Mouse (Mus musculus): ENCODE results near the gene Cdca4.
A peak's percentile ranks its signal among the peaks of the same experiment; 100 is the strongest.
"Not testable (repeated sequence)": the region's sequence is repeated elsewhere in the genome, so short reads cannot be mapped to it uniquely, and the experiment has no call there.

The Cdca4 gene

DNA sequence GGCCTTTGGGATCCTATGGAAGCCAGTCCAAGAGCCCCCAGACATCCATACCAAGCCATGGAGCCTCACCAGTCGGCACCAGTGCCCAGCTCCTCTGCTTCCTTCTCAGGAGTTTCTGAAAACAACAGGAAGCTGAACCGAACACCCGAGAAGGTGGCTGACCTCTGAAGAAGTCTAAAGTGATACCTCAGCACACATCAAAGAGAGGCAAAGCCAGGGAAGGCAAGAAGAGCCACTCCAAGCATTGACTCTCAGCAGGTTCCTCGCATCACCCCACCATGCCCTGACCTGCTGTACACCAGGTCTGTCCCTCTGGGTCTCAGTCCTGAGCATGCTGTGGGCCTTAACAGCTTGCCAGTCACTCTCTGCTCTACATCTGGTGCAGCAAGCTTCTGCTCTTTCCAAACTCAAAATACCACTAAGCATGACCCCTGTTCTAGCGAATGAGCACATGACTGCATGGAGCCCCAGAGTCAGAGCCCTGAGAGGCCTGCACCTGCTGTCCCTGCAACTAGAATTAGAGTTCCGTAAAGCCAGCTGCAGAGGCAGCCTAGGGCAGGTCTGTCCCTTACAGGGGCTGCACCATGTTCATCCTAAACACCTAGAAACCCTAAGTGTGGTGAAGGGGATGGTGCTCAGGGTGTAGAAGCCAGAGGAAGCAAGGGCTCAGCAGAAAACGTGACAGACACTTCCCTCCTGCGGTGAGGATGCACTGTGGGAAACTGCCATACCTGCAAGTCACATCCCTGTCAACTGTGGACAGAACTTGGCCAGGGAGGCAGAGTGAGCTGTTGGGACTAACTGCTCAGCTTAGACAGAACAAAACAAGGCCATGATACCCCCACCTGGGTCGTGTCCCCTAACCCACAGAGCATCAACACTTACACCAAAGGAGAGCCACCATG is 28.1 kb upstream of the Cdca4 start:
- no peak for DNase-seq (ENCODE audit: low spot score)

DNA sequence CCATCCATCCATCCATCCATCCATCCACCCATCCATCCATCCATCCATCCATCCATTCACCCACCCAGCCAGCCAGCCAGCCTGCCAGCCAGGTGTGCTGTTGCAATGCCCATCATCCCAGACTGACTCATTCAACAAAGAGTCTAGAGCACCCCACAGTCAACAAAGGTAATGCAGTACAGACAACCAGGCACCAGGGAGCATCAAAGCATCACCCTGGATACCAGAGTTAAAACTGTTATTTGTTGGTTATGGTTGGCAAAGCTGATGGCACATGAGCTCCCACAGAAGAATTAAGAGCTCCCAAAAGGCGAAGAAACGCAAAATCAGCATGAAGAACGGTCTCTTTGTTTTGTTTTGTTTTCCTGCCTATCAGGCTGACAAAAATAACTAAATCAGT is 27.1 kb upstream of the Cdca4 start:
- DNase-seq (ENCODE audit: low spot score), result no peak

DNA sequence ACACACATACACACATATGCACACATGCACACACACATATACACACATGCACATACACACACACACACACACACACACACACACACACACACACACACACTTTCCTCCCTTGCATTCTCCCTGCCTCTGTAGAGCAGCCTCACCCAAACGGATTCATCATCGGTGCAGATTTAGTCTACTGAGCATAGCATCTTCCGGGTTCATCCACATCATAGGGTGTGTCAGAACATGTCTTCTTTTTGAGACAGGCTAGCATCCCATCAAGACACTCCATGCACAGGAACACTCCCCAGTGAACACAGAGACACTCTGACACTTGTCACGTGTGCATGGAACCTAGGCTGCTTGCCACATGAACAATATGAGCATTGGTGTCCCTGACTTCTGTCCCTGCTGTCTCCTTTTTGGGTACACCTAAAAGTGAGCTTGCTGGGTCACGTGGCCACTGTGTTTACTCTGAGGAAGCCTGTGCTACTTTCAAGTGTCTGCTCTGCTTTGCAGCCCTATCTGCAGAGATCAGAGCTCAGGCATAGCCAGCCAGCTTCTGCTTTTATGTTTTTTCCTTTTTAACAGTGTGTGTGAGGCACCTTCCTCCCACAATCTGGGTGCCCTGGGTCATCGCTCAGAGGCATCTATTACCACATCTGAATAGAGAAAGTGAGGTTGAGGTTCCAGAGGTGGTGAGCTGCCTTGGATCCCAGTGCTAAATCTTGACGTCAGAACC is 25.5 kb upstream of the Cdca4 start:
- no peak for DNase-seq (ENCODE audit: low spot score)

DNA sequence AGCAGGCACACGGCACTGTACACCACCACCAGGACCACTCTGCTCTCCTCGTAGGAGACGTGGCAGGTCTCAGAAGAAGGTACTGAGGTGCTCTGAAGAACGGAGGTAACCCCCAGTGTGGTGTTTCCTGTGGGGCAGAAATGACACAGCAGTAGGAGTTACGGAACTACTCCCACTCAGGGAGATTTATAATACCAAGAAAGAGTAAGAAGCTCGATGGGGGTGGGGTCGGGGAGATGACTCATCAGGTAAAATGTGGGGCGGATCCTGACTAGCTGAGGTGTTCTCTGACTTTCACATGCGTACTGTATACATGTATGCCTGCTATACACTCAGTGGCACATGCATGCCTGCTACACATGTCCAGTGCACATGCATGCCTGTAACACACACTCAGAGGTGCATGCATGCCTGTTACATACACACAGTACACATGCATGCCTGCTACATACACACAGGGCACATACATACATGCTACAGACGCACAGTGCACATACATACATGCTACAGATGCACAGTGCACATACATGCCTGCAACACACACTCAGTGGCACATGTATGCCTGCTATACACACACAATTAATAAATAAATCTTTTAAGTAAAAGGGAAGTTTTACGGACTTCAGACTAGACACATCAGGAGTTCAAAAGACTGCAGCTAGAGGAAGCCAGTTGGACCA is 24.0 kb upstream of the Cdca4 start:
- DNase-seq (ENCODE audit: low spot score), result no peak

DNA sequence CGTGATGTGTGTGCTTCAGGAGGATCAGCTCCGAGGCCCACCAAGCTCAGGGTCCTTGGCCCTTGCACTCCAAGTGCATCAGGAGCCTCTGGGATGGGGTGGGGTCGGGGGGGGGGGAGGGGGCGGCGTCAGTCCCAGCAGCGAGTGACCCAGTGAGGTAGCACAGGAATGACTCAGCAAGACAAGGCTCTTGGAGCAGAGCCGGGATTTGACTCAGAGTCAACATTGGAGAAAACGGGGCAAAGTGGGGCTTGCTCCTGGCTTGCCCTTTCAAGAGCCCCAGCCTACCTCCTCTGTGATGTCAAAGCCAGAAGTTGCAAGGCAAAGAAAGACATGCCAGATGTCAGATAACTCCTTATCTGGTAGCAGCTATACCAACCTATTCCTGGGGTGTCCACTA is 21.9 kb upstream of the Cdca4 start:
- DNase-seq (ENCODE audit: low spot score), result no peak

DNA sequence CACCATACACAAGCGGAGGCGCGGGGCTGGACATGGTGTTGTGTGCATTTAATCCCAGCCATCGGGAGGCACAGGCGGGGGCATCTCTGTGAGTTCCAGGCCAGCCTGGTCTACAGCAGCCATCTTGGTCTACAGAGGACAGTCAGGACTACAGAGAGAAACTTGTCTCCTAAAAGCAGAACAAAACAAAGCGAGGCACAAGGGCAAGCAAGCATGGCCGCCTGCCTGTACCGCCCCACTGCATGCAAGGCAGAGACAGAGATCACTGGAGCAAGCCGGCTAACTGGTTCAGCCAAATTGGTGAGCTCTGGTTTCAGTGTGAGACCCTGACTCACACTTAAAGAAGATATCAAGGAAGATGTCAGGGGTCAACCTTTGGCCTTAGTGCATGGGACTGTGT is 21.1 kb upstream of the Cdca4 start:
- no peak for DNase-seq (ENCODE audit: low spot score)

- no peak for DNase-seq (ENCODE audit: low spot score)
Observed at GRCm38 (mm10) chr12:112849235-112850022, 20.2 kb upstream of the Cdca4 start.

DNA sequence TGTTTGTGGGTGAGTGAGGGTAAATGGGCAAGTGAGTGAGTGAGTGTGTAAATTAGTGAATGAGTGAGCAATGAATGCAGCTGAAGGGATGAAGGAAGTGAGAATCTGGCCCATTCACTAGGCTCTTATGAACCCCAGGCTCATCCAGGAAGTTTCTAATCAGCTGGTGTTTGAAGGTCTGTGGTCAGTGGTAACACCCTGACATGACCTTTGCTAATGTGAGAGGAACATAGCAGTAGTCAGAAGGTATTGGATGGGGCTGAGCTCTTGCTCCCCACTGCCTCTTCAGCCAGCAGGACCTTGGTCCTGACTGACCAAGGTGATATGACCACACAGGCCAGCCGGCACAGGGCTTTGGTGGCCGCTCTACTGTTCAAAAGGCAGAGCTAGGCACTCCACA is 18.7 kb upstream of the Cdca4 start:
- no peak for DNase-seq (ENCODE audit: low spot score)

DNA sequence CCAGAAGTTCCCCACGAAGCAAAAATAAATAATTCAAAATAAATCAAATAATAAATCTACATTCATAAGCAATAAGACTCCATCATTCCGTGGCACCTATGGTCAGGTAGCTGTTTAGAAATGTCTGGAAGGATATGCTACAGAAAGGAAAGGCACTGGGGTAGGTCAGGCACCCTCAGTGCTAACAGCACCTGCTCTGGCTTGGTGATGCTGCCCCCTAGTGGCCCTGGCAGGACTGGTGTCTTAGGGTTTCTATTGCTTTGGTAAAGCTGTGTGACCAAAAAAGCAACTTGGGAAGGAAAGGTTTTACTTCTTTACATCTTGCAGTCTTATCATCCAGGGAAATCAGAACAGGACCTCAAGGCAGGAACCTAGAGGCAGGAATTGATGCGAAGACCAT is 14.6 kb upstream of the Cdca4 start:
- peak; percentile 65 for DNase-seq (ENCODE audit: low spot score)

DNA sequence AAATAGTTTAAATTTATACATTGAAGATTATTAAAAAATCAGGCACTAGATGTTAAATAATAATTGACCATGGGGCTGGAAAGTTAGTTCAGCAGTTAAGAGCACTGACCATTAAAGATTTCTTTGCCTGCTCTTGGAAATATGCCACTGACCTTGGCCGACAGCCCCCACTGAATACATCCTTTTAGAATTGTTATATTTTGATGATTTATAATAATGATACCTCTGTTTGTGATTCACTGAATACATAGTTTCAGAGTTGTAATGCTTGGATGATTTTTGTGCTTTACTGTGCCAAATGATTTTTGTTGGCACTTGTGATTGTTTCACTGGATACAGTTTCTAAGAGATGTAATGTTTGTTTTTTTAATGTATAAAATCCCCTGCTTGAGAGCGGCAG is 12.9 kb upstream of the Cdca4 start:
- DNase-seq (ENCODE audit: low spot score), result not testable (repeated sequence)

DNA sequence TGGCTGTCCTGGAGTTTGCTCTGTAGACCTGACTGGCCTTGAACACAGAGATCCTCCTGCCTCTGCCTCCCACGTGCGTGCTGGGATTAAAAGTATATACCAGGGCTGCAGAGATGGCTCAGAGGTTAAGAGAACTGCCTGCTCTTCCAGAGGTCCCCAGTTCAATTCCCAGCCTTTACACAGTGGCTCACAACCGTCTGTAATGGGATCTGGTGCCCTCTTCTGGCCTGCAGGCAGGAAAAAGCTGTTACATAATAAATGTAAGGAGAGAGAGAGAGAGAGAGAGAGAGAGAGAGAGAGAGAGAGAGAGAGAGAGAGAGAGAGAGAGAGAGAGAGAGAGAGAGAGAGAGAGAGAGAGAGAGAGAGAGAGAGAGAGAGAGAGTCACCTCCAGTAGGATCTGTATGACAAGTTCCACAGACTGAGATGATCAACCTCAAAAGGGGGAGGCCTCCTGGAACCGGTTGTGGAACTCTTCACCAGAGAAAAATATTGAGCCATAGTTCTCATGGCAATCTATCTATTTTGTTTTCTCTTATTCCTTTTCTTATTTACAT is 12.2 kb upstream of the Cdca4 start:
- DNase-seq (ENCODE audit: low spot score), result not testable (repeated sequence)

DNA sequence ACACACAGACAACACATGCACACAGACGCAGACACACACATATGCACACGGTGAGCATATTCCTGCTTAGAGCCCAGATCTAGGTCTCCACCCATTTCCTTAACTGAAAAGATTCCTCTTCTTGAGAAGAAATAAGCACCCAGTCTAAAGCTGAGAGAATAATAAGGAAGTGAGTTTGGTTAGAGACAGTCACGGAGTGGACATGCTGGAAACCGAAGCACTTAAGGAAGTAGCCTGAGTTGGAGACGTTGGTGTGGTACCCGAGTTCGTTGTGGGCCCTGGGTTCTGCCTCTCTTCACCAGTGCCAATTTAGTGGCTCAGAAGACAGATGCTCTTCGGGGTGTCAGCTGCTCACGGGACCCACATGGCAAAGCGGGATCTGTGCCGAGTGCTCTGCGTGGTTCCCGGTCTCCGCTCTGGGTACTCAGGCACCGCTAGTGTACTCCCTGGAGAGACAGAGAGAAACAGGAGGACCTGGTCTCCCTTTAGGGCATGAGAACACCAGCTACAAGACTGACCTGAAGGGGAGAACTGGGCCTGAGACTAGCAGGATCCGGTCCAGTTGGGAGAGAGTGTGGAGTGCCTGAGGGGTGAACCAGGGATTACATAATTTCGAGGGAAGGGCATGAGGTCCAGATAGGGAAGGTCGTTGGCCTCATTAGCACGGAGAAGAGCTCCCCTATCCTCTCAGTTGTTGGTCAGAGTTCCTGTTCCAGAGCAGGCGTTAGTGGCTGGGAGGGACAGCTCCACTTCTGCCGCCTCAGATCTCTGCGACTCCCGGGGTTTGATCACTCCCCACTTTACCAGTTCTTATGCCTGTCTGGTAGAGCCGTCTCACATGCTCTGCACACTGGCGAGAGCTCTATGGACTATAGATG is 11.2 kb upstream of the Cdca4 start:
- no peak for DNase-seq (ENCODE audit: low spot score)

DNA sequence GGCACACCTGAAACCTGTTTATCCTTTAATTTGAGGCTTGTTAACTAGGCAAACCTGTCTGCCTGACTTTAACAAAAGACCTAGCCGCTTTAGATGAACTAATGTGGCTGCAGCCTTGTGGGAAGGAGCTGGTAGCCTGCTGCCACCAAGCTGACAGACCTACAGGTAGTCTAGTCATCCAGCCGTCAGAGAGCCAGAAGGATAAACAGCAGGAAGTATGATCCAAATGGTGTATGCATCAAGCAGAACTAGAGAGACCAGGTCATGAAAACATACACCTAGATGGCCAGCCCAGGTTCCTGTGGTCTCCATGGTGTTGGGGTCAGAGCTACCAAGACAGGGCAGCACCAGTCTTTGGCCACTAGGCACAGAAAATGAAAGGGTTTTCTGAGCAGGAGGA is 5.8 kb upstream of the Cdca4 start:
- no peak for DNase-seq (ENCODE audit: low spot score)

GRCm38 (mm10) chr12:112833527-112833926 is 4.3 kb upstream of the Cdca4 start:
- no peak for DNase-seq (ENCODE audit: low spot score)

GRCm38 (mm10) chr12:112832411-112832810 is 3.2 kb upstream of the Cdca4 start:
- no peak for DNase-seq (ENCODE audit: low spot score)

DNA sequence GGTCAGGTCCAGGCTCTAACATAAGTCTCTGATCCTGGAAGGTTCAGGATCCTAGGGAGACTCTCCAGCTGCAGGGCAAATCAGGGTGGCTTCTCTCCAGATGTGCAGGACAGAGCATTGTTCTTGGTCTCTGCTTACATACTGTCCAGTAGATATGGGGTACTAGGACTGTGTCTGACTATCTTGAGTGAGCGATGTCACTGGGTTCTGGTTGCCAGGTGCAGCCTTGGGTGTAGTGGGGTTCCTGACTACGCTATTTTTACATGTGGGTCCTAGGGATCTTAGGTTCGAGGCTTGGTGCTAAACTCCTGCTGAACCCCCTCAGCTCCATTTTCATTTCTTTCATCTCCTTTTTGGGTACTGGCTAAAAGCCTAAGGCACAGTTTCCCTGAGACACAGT is 1.3 kb upstream of the Cdca4 start:
- no peak for DNase-seq (ENCODE audit: low spot score)

DNA sequence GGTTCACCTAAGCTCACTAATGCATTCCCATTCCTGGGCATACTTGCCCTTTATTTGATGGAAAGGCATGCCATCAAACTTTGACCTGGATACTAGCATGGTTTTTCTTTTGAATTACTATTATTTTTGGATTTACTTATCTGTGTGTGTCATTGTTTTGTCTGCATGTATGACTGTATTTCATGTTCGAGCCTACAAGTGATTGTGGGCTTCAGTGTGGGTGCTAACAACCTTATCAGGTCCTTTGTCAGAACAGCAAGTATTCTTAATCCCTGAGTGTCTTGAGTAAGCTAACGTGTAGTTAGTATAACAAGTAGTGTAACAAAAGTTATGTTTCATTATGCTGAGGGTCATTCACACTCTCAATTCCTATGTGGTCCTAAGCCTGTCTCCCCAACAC is 918 bp upstream of the Cdca4 start:
- no peak for DNase-seq (ENCODE audit: low spot score)

GRCm38 (mm10) chr12:112828501-112829243 is 551 bp downstream of the Cdca4 start:
- no peak for DNase-seq (ENCODE audit: low spot score)

DNA sequence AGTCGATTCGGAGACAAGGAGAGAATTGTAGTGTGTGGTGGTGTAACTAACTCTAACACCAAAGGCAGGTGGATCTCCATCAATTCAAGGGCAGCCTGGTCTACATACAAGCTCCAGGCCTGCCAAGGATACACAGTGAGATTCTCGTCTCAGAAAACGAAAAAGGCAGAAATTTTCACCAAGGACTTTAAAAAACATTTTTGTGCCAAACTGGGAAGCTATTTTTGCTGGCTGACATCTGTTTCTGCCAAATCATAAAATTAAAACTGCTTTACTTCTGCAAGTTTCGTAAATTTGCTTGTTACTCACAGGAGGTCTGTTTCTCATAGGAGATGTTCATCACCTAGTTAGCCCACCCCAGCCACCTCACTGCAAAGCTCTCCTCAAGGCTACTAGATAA is 3.3 kb downstream of the Cdca4 start:
- DNase-seq (ENCODE audit: low spot score), result no peak

DNA sequence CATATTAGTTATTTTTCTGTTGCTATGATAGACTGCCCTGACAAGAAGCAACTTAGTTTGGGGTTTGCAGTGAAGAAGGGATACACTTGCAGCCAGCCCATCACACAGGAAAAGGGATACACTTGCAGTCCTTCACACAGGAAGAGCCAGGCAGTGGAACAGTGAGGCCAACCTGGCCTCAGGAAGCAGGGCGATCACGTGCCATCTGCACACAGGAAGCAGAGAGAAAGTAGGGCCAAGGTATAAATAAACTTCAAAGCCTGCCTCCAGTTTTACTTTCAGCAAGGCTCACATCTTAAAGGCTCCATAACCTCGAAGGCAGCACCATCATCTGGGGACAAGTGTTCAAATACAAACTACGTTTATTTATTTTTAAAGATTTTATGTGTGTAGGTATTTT is 6.0 kb downstream of the Cdca4 start:
- no peak for DNase-seq (ENCODE audit: low spot score)
